Mouse (Mus musculus): Measurements from ENCODE around the gene Ppp1r27. TPM values are rescaled to one million over a fixed set of nuclear protein-coding genes. Genes with fewer than 3 reads are reported as not detected.
A peak's percentile ranks its signal among the peaks of the same experiment; 100 is the strongest.

Ppp1r27 gene
- total RNA-seq, 2 experiments from 2014 or later, result 188 to 418 TPM

DNA sequence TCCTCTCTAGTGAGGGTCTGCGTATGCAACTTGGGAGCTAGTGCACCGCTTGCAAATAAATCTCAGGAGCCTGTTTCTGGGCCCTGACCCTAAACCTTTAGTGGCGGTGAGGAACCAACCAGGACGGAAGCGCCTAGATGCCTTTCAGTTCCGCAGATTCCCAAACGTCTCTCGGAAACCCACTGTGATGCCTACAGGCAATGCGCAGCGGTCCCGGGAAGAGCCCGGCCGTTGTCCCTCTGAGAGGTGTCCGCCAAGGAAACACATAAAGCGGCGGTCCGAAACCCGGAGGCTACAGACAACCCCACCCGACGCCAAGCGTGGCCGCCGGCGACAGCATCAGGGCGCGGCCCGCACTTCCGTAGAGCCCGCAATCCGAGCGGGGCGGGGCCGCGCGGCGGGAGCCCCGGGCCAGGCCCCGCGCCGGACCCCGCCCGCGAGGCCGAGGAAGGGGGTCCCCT, 30.0 kb upstream of the Ppp1r27 start:
- DNase-seq, result peak; percentile 65
- intact Hi-C loops (cut with DNase I), result no loop called here
- peak overlapping the region; percentile 99 for H3K27ac ChIP-seq
- peak overlapping the region; percentile 89 for H3K4me3 ChIP-seq
- TF ChIP-seq CTCF (IDR thresholded peaks at IDR 0.05), result no peak

DNA sequence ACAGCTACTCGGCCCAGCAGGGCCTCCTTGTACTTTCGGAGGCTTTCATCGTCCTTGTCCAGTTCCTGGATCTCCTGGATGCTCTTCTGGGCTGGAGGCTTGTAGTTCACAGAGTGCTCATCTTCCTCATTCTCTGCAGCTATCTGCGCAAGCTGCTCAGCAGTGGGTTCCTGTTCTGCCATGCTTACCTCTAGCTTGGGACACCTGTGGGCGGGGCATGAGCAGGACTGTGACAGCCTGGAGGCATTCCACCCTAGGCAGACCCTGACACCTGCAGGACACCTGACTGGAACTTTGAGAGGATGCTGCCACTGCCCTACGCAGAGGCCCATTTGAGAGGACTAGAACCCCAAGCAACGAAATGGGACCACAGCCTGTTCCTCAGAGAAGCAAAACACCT, 29.3 kb upstream of the Ppp1r27 start:
- Histone ChIP-seq H3K27ac (peak overlapping the region; percentile 99), H3K4me3 (peak overlapping the region; percentile 89)
- peak; percentile 18 for DNase-seq
- TF ChIP-seq CTCF (IDR thresholded peaks at IDR 0.05), result no peak
- intact Hi-C loops (cut with DNase I), result no loop called here

- peak; percentile 99 for TF ChIP-seq CTCF (IDR thresholded peaks at IDR 0.05)
- DNase-seq, result peak; percentile 83
- intact Hi-C loops (cut with DNase I), result loop anchor here (2.0 to 5.0 kb wide), 3 partner anchors 33 to 65 kb away; no protein-coding TSS in a partner anchor
- H3K4me3 ChIP-seq, result peak overlapping the region; percentile 89
- H3K27ac ChIP-seq, result peak overlapping the region; percentile 99
These were observed 28.6 kb upstream of the Ppp1r27 start for GRCm38 (mm10) chr11:120579316-120580107.

- H3K4me3 ChIP-seq, result peak overlapping the region; percentile 89; the same call in 1 of the 2 replicates
- intact Hi-C loops (cut with DNase I), result loop anchor here (2.0 to 5.0 kb wide), 3 partner anchors 34 to 64 kb away; no protein-coding TSS in a partner anchor
- no peak for DNase-seq
- peak overlapping the region; percentile 99 for H3K27ac ChIP-seq
- TF ChIP-seq CTCF (IDR thresholded peaks at IDR 0.05), result no peak
These were observed 27.8 kb upstream of the Ppp1r27 start for GRCm38 (mm10) chr11:120578694-120579243.

DNA sequence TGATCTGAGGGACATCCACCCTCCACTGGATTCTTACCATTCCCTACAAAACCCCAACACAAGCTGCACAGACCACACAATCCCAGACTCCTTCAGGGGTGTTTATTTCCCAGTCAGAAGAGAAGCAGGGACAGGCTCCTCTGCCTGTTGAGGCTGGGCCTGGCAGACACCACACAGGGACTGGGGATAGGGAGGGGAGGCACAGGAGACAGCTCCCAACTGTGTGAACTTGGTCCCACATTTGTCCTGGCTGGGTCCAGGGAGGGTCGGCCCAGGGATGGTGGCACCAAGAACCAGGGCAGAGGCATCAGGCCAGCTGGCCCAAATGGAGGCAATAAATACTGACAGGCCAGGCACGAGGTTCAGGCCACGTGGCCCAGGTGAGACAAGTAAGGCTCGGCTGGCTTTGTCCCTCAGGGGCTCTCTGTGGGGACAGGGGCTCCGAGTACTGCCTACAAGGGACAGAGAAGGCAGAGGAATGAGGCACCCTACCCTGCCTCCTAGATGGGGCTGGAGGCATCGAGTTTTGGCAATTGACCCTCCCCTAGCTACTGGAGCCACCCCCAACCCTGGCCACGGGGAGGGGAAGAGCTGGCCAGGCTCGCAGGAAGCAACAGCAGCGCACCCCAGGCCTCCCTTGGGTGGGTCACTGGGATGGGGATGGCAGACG, 27.2 kb upstream of the Ppp1r27 start:
- intact Hi-C loops (cut with DNase I), result loop anchor here (2.0 to 5.0 kb wide), 3 partner anchors 34 to 63 kb away; no protein-coding TSS in a partner anchor
- peak overlapping the region; percentile 21; the same call in 1 of the 2 replicates for H3K4me3 ChIP-seq
- no peak for TF ChIP-seq CTCF (IDR thresholded peaks at IDR 0.05)
- peak overlapping the region; percentile 99 for H3K27ac ChIP-seq
- peak; percentile 61 for DNase-seq

DNA sequence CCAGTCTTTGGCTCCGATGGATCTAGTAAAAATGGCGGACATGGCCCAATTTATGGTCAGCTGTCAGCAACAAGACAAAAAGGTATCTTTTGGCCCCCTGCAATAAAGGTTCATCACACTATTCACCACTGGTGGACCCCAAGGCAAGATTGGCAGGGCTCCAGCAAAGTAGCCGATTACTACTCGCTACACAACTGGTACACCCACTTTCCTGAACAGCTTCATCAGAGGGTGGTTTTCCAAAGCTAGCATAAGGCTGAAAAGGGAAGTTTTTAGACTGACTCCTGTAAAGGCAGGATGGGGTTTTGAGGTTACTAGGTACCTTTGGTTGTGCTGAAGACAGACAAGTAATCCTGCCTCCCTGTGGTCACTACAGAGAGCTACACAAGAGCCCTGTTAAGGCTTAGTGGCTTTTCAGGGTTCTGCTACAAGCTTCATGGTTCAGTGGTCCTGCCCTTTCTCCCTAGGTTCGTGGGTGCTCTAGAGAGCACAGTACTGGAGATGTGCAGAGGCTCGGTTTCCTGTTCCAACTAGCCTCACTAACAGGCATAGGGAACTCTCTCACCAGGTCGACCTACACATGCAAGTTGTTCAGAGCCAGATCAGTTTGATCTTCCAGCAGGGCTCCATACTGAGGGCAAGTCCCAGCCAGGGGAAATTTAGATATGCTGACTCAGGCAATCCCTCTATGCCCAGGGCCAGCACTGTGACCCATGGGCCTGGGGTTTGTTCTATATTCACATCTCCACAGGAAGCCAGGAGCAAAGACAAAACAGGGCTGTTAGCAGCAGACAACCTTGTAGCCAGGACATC, 26.5 kb upstream of the Ppp1r27 start:
- H3K4me3 ChIP-seq, result no peak overlapping the region
- TF ChIP-seq CTCF (IDR thresholded peaks at IDR 0.05), result peak; percentile 61
- peak overlapping the region; percentile 99 for H3K27ac ChIP-seq
- intact Hi-C loops (cut with DNase I), result loop anchor here (2.0 to 5.0 kb wide), 3 partner anchors 35 to 63 kb away; no protein-coding TSS in a partner anchor
- DNase-seq, result no peak

DNA sequence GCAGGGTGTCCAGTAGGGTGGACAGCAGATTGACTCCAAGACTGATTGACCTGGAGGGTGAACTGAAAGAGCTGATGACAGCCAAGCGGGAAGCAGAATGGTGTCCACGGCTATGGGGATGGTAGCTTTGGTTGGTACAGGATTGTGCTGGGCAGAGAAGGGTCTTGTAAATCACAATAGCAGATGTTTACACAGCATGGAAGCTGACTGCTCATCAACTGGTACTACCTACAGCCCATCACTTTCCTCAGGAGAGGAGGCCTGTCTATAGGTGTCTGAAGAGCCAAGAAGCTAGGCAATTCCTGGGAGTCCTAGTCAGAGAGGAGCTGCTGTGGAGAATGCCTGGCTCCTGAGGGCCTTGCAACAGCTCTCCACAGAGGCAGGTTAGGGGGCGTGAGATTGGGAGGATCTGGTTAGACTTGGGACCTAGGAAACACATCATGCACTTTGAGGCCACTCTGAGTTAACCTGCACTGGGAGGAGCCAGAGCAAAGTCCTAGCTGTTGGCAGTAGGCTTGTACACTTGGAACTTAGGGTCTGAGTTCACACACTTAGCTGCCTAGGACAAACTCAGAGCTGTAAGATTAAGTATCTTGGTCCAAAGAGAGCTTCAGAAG, 25.5 kb upstream of the Ppp1r27 start:
- DNase-seq, result no peak
- no peak for TF ChIP-seq CTCF (IDR thresholded peaks at IDR 0.05)
- no peak overlapping the region for H3K4me3 ChIP-seq
- intact Hi-C loops (cut with DNase I), result loop anchor here (5.0 kb wide), 2 partner anchors 34 to 36 kb away; no protein-coding TSS in a partner anchor
- peak overlapping the region; percentile 99; the same call in 1 of the 2 replicates for H3K27ac ChIP-seq

DNA sequence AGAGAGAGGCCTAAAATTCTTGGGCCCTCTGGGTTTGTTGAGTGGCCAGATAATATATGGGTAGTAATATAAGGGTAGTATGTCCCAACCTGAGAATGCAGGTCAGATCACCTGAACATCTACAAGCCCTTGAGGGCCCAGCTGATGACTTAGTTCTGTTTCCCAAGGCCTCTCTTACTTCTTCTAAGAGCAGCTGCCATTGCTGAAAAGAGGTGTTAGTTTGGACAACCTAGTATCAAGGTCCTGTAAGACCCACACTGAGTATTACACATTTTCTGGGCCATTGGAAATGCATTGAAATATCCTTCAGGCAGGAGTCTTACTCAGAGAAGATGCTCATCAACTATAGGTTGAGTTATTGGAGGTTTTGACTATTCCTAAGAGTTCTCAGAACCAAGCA, 25.0 kb upstream of the Ppp1r27 start:
- DNase-seq, result no peak
- intact Hi-C loops (cut with DNase I), result loop anchor here (5.0 kb wide), 2 partner anchors 34 to 36 kb away; no protein-coding TSS in a partner anchor
- no peak overlapping the region for H3K27ac ChIP-seq
- no peak overlapping the region for H3K4me3 ChIP-seq
- TF ChIP-seq CTCF (IDR thresholded peaks at IDR 0.05), result no peak

DNA sequence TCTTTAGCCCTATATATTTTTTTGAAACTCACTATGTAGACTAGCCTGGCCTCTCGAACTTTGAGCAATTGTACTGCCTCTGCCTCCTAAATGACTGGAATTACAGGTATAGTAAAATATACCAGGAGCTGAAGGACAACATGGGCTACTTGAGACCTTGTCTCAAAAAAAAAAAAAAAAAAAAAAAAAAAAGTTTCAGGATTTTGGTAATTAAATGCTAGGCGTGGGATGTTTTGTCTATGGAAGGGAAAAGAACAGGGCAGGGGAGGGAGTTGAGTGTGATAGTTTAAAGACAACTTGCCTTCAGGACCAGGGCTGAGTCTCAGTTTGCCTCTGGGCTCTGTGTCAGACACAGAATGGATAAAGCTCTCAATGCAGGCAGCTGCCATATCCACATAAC, 24.1 kb upstream of the Ppp1r27 start:
- no peak for TF ChIP-seq CTCF (IDR thresholded peaks at IDR 0.05)
- Histone ChIP-seq H3K4me3 (no peak overlapping the region), H3K27ac (no peak overlapping the region)
- intact Hi-C loops (cut with DNase I), result loop anchor here (5.0 kb wide), 2 partner anchors 33 to 37 kb away; no protein-coding TSS in a partner anchor
- DNase-seq, result no peak

DNA sequence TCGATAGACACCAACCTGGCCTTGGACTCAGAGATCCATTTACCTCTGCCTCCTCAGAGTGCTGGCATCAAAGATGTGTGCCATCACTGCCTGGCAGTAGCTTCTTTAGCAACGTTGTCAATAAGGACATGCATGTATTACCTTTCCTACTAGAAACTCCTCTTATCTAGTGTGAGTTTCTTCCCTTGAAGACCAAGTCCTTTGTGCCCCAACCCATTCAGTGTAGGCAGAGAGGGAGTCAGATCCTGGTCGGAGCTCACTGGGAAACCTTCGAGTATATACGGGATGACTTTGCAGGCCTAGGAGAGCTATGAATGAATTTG, 23.3 kb upstream of the Ppp1r27 start:
- peak overlapping the region; percentile 99 for H3K27ac ChIP-seq
- TF ChIP-seq CTCF (IDR thresholded peaks at IDR 0.05), result no peak
- intact Hi-C loops (cut with DNase I), result no loop called here

DNA sequence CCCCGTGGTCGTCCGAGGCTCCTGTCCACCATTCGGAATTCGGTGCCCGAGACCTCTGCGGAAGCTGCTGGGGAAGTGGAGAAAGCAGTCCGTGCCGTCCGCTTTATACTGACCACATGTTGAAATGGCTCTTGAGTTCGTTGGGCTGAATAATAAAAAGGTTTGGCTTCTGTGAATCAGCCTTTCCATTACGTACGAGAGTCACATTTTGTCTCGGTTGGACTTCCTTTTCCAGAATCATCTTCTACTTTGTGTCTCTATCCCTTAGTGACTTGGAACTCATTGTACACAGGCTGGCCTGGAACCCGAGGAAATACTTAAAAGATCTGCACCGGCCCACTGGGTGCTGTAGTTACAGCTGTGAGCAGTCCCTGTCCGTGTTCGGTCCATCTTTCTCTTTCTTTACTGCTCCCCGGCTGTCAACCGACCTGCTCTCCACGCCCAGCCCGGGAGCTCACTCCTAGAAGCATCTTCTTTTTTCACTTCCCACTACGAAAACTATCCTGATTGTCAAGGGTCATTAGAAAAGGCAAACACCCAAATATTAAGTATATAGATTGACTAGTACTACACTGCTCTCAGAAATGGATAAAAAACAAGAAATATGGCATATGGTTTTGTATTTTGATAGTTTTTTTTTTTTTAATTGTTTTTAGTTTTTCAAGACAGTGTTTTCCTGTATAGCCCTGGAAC, 22.8 kb upstream of the Ppp1r27 start:
- intact Hi-C loops (cut with DNase I), result no loop called here
- H3K27ac ChIP-seq, result peak overlapping the region; percentile 99
- no peak for DNase-seq
- TF ChIP-seq CTCF (IDR thresholded peaks at IDR 0.05), result no peak
- H3K4me3 ChIP-seq, result peak overlapping the region; percentile 76

More for the DNA sequence above, 23.3 kb upstream of the Ppp1r27 start:
- H3K4me3 ChIP-seq, result peak overlapping the region; percentile 76
- DNase-seq, result no peak
